Comparison of ENCODE assay signal across 8 mouse cellular contexts in the genomic region with DNA sequence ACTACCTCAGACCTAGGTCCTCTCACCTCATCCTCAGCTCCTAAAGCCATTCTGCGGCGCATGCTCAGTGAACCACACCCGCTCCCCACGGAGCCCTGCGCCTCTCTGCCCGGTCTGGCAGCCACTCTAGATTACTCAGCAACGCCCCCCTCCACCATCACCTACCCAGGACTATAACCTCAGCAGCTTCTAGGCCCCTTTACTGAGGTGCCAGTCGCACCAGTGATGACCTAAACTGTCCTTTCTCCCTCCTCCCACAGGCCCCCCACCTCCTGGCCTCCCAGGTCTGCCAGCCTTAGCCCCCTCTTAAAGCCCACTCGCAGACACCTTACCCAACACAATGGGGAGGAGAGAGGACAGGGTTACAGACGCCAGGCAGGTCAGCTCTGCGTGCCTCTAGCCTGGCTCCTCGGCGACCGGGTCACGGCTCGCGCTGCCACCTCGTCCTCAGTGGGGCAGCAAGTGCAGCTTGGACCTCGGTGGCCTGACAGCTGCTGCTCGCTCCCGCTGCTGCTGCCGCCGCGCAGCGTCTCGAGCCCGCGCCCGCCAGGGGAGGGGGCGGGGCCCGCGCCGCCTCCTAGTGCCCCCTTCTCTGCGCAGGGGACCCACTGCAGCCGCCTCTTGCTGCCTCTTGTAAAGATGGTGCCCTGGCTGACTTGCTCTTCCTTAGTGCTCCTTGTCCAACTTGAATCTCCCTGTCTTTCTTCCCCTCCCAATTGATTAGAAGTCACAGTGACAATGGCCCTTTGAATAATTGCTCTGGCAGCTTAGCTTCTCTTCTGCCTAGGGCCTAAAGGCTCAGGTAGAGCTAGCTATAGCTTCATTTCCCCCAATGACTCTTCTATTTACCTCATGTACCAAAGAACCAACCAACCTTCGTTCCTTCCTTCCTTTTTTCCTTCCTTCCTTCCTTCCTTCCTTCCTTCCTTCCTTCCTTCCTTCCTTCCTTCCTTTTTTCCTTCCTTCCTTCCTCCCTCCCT. TPM values are rescaled to one million over a fixed set of nuclear protein-coding genes. Genes with fewer than 3 reads are reported as not detected.
DNase-seq lines count a peak whose midpoint lies in the region; ATAC-seq and TF ChIP-seq lines count a peak whose summit lies in the region.

Gene Rab9b (minus strand): TSS at position 695 of the 980 bp plus-strand sequence.

- no peaks in the 10 kb centered on the region for H3K36me3 ChIP-seq in lung, postnatal 0 days (ENCODE audit: insufficient read depth, low read length)

- DNase-seq in thymus, postnatal 0 days (ENCODE audit: low spot score) = peak; percentile 2
- DNase-seq in thymus, postnatal 10 days (ENCODE audit: low spot score in 2 of 2) = no peak
- peak; percentile 69 to 81 for DNase-seq in cerebellum, postnatal 25 days
- peak; percentile 8 to 34 for DNase-seq in frontal cortex, postnatal 25 days (ENCODE audit: low spot score in 2 of 2)
- peak; percentile 12 for DNase-seq in layer of hippocampus, adult 9-10 months (ENCODE audit: low spot score)
- DNase-seq in lung, postnatal 0 days (ENCODE audit: low spot score) = peak; percentile 4
- DNase-seq in right cerebral cortex, postnatal 25 days = peak; percentile 56

- no peaks in the 10 kb centered on the region for H3K9me3 ChIP-seq in lung, postnatal 0 days (ENCODE audit: low read length)

- H3K9ac ChIP-seq in lung, postnatal 0 days (replicated peaks; ENCODE audit: low read depth) = no peak within 1 kb of the TSS

- H3K4me1 ChIP-seq in lung, postnatal 0 days (ENCODE audit: insufficient read depth, low read depth, low read length) = no peaks in the 10 kb centered on the region

- TF ChIP-seq CTCF in lung, postnatal 0 days (IDR thresholded peaks at IDR 0.05) = no peak

- peak within 1 kb of the TSS; percentile 26 for H3K4me3 ChIP-seq in lung, postnatal 0 days (ENCODE audit: low read depth, low read length)

- no peak; the same call in 1 of the 2 replicates for ATAC-seq in lung, postnatal 0 days
- ATAC-seq in activated CD4-positive, CD25-positive, alpha-beta regulatory T cell, adult 4 months = no peak

- H3K27ac ChIP-seq in lung, postnatal 0 days (ENCODE audit: low read length) = no peak within 1 kb of the TSS

- WGBS in lung, postnatal 0 days = 15% methylated on average over 22 of the region's 36 CpGs

- H3K4me2 ChIP-seq in lung, postnatal 0 days (replicated peaks; ENCODE audit: low read depth, low read length) = peak within 1 kb of the TSS; percentile 65

- no peak for TF ChIP-seq EP300 in lung, postnatal 0 days (IDR thresholded peaks at IDR 0.05)

- H3K27me3 ChIP-seq in lung, postnatal 0 days (replicated peaks; ENCODE audit: insufficient read depth, low read length) = no peaks in the 10 kb centered on the region

RNA-seq across cellular contexts. Expression of gene Rab9b, which starts in this region (rescaled TPM):
- polyA plus RNA-seq in thymus, postnatal 0 days (2015; fragmentation: Nextera tagmentation; extraction: Ambion mirVana) = not detected in 2 replicates
- 0.02 and 0.04 TPM in 2 replicates for polyA plus RNA-seq in lung, postnatal 0 days (2015; fragmentation: Nextera tagmentation; extraction: Ambion mirVana)
- polyA plus RNA-seq in activated CD4-positive, CD25-positive, alpha-beta regulatory T cell, adult 4 months (2017; shearing (Covaris generic)) = under 1 TPM in 1 of 2 experiments, not detected in 1; 0.08 TPM

Comparison
In these comparisons a context has a peak if more than half of its experiments do, and no peak if none do; other contexts are left out.
1. Peak in DNase-seq in thymus, postnatal 0 days; RNA of the gene not detected or under 1 TPM.
2. Peak in DNase-seq, H3K4me3 ChIP-seq and H3K4me2 ChIP-seq in lung, postnatal 0 days; RNA of the gene not detected or under 1 TPM.
3. DNase-seq: peak in cerebellum, postnatal 25 days (2 of 2), frontal cortex, postnatal 25 days (2 of 2), layer of hippocampus, adult 9-10 months (single experiment) and right cerebral cortex, postnatal 25 days (single experiment); none in thymus, postnatal 10 days (0 of 2).